Mouse (Mus musculus): ENCODE data around the gene Hagh. TPM values are rescaled to one million over a fixed set of nuclear protein-coding genes. Genes with fewer than 3 reads are reported as not detected.

Hagh gene
- polyA plus RNA-seq (2012; rRNA removed; ENCODE audit: low replicate concordance): 160 and 221 TPM in 2 replicates

GRCm38 (mm10) chr17:24839842-24840241 lies at the start of gene Hagh:
Gene Hagh, plus strand, starts transcription at chr17:24840143.

GRCm38 (mm10) chr17:24803952-24804951 lies 35.7 kb upstream of the Hagh start, which contains the start of gene Meiob:
Gene Meiob, plus strand, starts transcription at chr17:24804289.

GRCm38 (mm10) chr17:24850065-24850772 lies 10.3 kb downstream of the Hagh start, which contains the start of gene Fahd1:
Gene Fahd1, minus strand, starts transcription at chr17:24850364.

GRCm38 (mm10) chr17:24865776-24866175 lies 25.8 kb downstream of the Hagh start, which contains the start of gene Igfals:
Gene Igfals, plus strand, starts transcription at chr17:24865997.

GRCm38 (mm10) chr17:24886134-24886931 lies 46.4 kb downstream of the Hagh start, which contains the start of the genes Nubp2 and Spsb3:
Gene Nubp2, minus strand, starts transcription at chr17:24886349.
Gene Spsb3, plus strand, starts transcription at chr17:24886643.

GRCm38 (mm10) chr17:24894995-24895547 lies 55.1 kb downstream of the Hagh start, which contains the start of the genes Eme2 and Mrps34:
Gene Eme2, minus strand, starts transcription at chr17:24895087.
Gene Mrps34, plus strand, starts transcription at chr17:24895116.

GRCm38 (mm10) chr17:24896241-24896992 lies 56.5 kb downstream of the Hagh start, which contains the start of gene Nme3:
Gene Nme3, plus strand, starts transcription at chr17:24896500.

Other genes starting within 250 kb of the Hagh start
- gene Tsc2, start 207.5 kb upstream of the Hagh start, polyA plus RNA-seq (2012; rRNA removed; ENCODE audit: low replicate concordance): 176 and 242 TPM in 2 replicates
- gene Nthl1, start 207.5 kb upstream of the Hagh start, polyA plus RNA-seq (2012; rRNA removed; ENCODE audit: low replicate concordance): 11.9 and 14.0 TPM in 2 replicates
- 101 and 134 TPM in 2 replicates for gene Slc9a3r2, start 189.8 kb upstream of the Hagh start, polyA plus RNA-seq (2012; rRNA removed; ENCODE audit: low replicate concordance)
- gene Npw, start 181.7 kb upstream of the Hagh start, polyA plus RNA-seq (2012; rRNA removed; ENCODE audit: low replicate concordance): 1.4 TPM in 2 replicates
- gene Zfp598, start 170.5 kb upstream of the Hagh start, polyA plus RNA-seq (2012; rRNA removed; ENCODE audit: low replicate concordance): 81.2 and 105 TPM in 2 replicates
- gene Syngr3, start 150.2 kb upstream of the Hagh start, polyA plus RNA-seq (2012; rRNA removed; ENCODE audit: low replicate concordance): 0.53 and 0.68 TPM in 2 replicates
- 19.5 and 47.8 TPM in 2 replicates for gene Gfer, start 144.0 kb upstream of the Hagh start, polyA plus RNA-seq (2012; rRNA removed; ENCODE audit: low replicate concordance)
- gene Noxo1, start 143.9 kb upstream of the Hagh start, polyA plus RNA-seq (2012; rRNA removed; ENCODE audit: low replicate concordance): 15.3 and 20.5 TPM in 2 replicates
- gene Tbl3, start 132.5 kb upstream of the Hagh start, polyA plus RNA-seq (2012; rRNA removed; ENCODE audit: low replicate concordance): 68.7 and 69.0 TPM in 2 replicates
- 0.29 and 0.32 TPM in 2 replicates for gene Rnf151, start 122.1 kb upstream of the Hagh start, polyA plus RNA-seq (2012; rRNA removed; ENCODE audit: low replicate concordance)
- gene Rps2, start 122.0 kb upstream of the Hagh start, polyA plus RNA-seq (2012; rRNA removed; ENCODE audit: low replicate concordance): 3,623 and 3,713 TPM in 2 replicates
- 314 and 333 TPM in 2 replicates for gene Ndufb10, start 115.7 kb upstream of the Hagh start, polyA plus RNA-seq (2012; rRNA removed; ENCODE audit: low replicate concordance)
- 0.10 and 83.4 TPM in 2 replicates for gene Rpl3l, start 112.3 kb upstream of the Hagh start, polyA plus RNA-seq (2012; rRNA removed; ENCODE audit: low replicate concordance)
- gene Msrb1, start 103.5 kb upstream of the Hagh start, polyA plus RNA-seq (2012; rRNA removed; ENCODE audit: low replicate concordance): 103 and 146 TPM in 2 replicates
- 20.7 and 49.9 TPM in 2 replicates for gene Hs3st6, start 87.2 kb upstream of the Hagh start, polyA plus RNA-seq (2012; rRNA removed; ENCODE audit: low replicate concordance)
- 0.16 TPM in 1 of 2 replicates, not detected in the other for gene Meiob, start 35.9 kb upstream of the Hagh start, polyA plus RNA-seq (2012; rRNA removed; ENCODE audit: low replicate concordance)
- gene Fahd1, start 10.2 kb downstream of the Hagh start, polyA plus RNA-seq (2012; rRNA removed; ENCODE audit: low replicate concordance): 13.5 and 15.0 TPM in 2 replicates
- 66.4 and 103 TPM in 2 replicates for gene Igfals, start 25.9 kb downstream of the Hagh start, polyA plus RNA-seq (2012; rRNA removed; ENCODE audit: low replicate concordance)
- 35.0 and 44.2 TPM in 2 replicates for gene Nubp2, start 46.2 kb downstream of the Hagh start, polyA plus RNA-seq (2012; rRNA removed; ENCODE audit: low replicate concordance)
- 84.0 and 161 TPM in 2 replicates for gene Spsb3, start 46.5 kb downstream of the Hagh start, polyA plus RNA-seq (2012; rRNA removed; ENCODE audit: low replicate concordance)
- 35.4 and 48.3 TPM in 2 replicates for gene Eme2, start 54.9 kb downstream of the Hagh start, polyA plus RNA-seq (2012; rRNA removed; ENCODE audit: low replicate concordance)
- gene Mrps34, start 55.0 kb downstream of the Hagh start, polyA plus RNA-seq (2012; rRNA removed; ENCODE audit: low replicate concordance): 108 and 263 TPM in 2 replicates
- gene Nme3, start 56.4 kb downstream of the Hagh start, polyA plus RNA-seq (2012; rRNA removed; ENCODE audit: low replicate concordance): 50.7 and 54.5 TPM in 2 replicates
- gene Mapk8ip3, start 96.8 kb downstream of the Hagh start, polyA plus RNA-seq (2012; rRNA removed; ENCODE audit: low replicate concordance): 128 and 130 TPM in 2 replicates
- gene Jpt2, start 120.5 kb downstream of the Hagh start, polyA plus RNA-seq (2012; rRNA removed; ENCODE audit: low replicate concordance): 5.4 and 11.3 TPM in 2 replicates
- gene Cramp1l, start 175.6 kb downstream of the Hagh start, polyA plus RNA-seq (2012; rRNA removed; ENCODE audit: low replicate concordance): 17.1 and 23.3 TPM in 2 replicates
- 14.5 and 16.9 TPM in 2 replicates for gene Ift140, start 175.9 kb downstream of the Hagh start, polyA plus RNA-seq (2012; rRNA removed; ENCODE audit: low replicate concordance)
- 39.7 and 51.0 TPM in 2 replicates for gene Tmem204, start 243.4 kb downstream of the Hagh start, polyA plus RNA-seq (2012; rRNA removed; ENCODE audit: low replicate concordance)

All from mammary gland, adult 2 months (tissue).